Mouse (Mus musculus) liver, adult 2 months (tissue): ENCODE data around the gene Mpg.

Experiments
- CTCF ChIP-seq: fragments of 200-500 bp; IDR thresholded peaks from 2 replicates; pipeline ENCODE4 v1.5.1; 2011; ENCODE audit warnings: low read depth, low read length, control low read depth
- POLR2A ChIP-seq: fragments of 200-500 bp; IDR thresholded peaks from 2 replicates; pipeline ENCODE4 v1.6.1; 2011; ENCODE audit warnings: low read length, control low read depth; ENCODE audit not compliant: insufficient read depth; ENCODE audit errors: extremely low read depth

GRCm38 (mm10) chr11:32227555-32227954 is 1.2 kb downstream of the Mpg start:
- no peak for TF ChIP-seq POLR2A
- no peak for TF ChIP-seq CTCF
